Mouse (Mus musculus) kidney, adult 2 months (tissue): ENCODE data around the gene Man2c1.
A peak's percentile ranks its signal among the peaks of the same experiment; 100 is the strongest.

ENCODE experiments used
- CTCF ChIP-seq: fragments of 200-500 bp; conservative IDR thresholded peaks from 2 replicates; pipeline ENCODE4 v1.5.1; 2011; ENCODE audit warnings: low read depth, mild to moderate bottlenecking, control low read depth, low read length, moderate library complexity, mixed read lengths; ENCODE audit not compliant: insufficient read depth, insufficient read length
- POLR2A ChIP-seq: fragments of 200-500 bp; IDR thresholded peaks from one replicate; pipeline ENCODE4 v1.6.1; 2011; ENCODE audit warnings: low read depth, low read length, control low read depth

GRCm38 (mm10) chr9:57130577-57131433 is at the start of gene Man2c1:
- TF ChIP-seq CTCF (peak; percentile 83), POLR2A (peak; percentile 88)
